Mouse (Mus musculus) embryo, embryonic 11 days (tissue): ENCODE data around the gene Nkx2-4.
A peak's percentile ranks its signal among the peaks of the same experiment; 100 is the strongest.

Experiments used
- DNase-seq: peaks from one replicate; pipeline ENCODE4 v3.0.0-alpha.2; 2015

The Nkx2-4 gene

GRCm38 (mm10) chr2:147085072-147085870 lies at the start of gene Nkx2-4:
Nkx2-4 (minus strand) TSS chr2:147085445.
- DNase-seq: peak; percentile 52

- no peak for DNase-seq
These were observed 42.1 kb upstream of the Nkx2-4 start for GRCm38 (mm10) chr2:147127366-147127765.

- no peak for DNase-seq
These were observed 34.5 kb upstream of the Nkx2-4 start for GRCm38 (mm10) chr2:147119736-147120135.

- no peak for DNase-seq
These were observed 1.2 kb upstream of the Nkx2-4 start for GRCm38 (mm10) chr2:147086441-147086840.

- DNase-seq: peak; percentile 27
These were observed 692 bp upstream of the Nkx2-4 start for GRCm38 (mm10) chr2:147085937-147086336.

- DNase-seq: peak; percentile 49
These were observed 726 bp downstream of the Nkx2-4 start for GRCm38 (mm10) chr2:147084366-147085071.

- peak; percentile 58 for DNase-seq
These were observed 1.5 kb downstream of the Nkx2-4 start for GRCm38 (mm10) chr2:147083471-147084365.

GRCm38 (mm10) chr2:147082391-147082790 lies 2.9 kb downstream of the Nkx2-4 start:
- DNase-seq: no peak

GRCm38 (mm10) chr2:147074399-147074798 lies 10.8 kb downstream of the Nkx2-4 start:
- no peak for DNase-seq

GRCm38 (mm10) chr2:147073962-147074361 lies 11.3 kb downstream of the Nkx2-4 start:
- no peak for DNase-seq

GRCm38 (mm10) chr2:147070305-147070704 lies 14.9 kb downstream of the Nkx2-4 start:
- DNase-seq: no peak

- no peak for DNase-seq
These were observed 16.2 kb downstream of the Nkx2-4 start for GRCm38 (mm10) chr2:147069077-147069476.

GRCm38 (mm10) chr2:147067480-147068246 lies 17.6 kb downstream of the Nkx2-4 start:
- DNase-seq: no peak

- DNase-seq: no peak
These were observed 31.9 kb downstream of the Nkx2-4 start for GRCm38 (mm10) chr2:147053229-147053892.

GRCm38 (mm10) chr2:147047051-147047450 lies 38.2 kb downstream of the Nkx2-4 start:
- DNase-seq: no peak

- no peak for DNase-seq
These were observed 49.4 kb downstream of the Nkx2-4 start for GRCm38 (mm10) chr2:147035864-147036263.
